Mouse (Mus musculus): ENCODE data around the gene Ncam2. TPM values are rescaled to one million over a fixed set of nuclear protein-coding genes. Genes with fewer than 3 reads are reported as not detected.

Gene Ncam2
- polyA plus RNA-seq, 1 experiment from 2014 or later, result 1.1 TPM

DNA sequence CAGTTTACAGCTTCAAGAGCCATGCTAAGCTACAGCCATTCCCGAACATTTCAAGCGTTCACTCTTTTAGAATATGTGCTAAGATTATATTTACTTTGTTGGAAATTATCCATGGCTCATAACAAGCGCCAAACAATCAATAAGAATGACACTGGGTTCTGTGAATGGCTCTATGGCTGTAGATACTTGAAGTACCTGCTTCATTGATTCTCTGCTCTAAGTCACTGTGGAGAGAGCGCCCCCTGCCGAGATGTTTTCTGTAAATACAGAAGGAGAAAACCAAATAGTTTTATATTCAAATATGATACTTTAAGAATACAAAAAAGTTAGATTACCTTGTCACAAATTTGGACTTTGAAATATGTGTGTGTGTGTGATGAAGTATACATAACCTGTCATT is 83.7 kb downstream of the Ncam2 start:
- no peaks in the 10 kb centered on the region for H3K27me3 ChIP-seq (ENCODE audit: control insufficient read depth, insufficient read depth, low read length)
- no peak overlapping the region for H3K27ac ChIP-seq (ENCODE audit: low read depth, low read length)
- H3K4me3 ChIP-seq (ENCODE audit: low read length), result no peak overlapping the region
- 37% methylated on average over 5 of the region's 5 CpGs for WGBS
- no peak overlapping the region for H3K9ac ChIP-seq (ENCODE audit: low read depth, low read length)
- no peaks in the 10 kb centered on the region for H3K4me1 ChIP-seq (ENCODE audit: control insufficient read depth, insufficient read depth, low read length)
- no peaks in the 10 kb centered on the region for H3K36me3 ChIP-seq (ENCODE audit: control insufficient read depth, insufficient read depth, low read length)
- H3K4me2 ChIP-seq (replicated peaks; ENCODE audit: low read depth, low read length), result no peak overlapping the region
- no peak for ATAC-seq (ENCODE audit: low FRiP score, low TSS enrichment)
- H3K9me3 ChIP-seq (ENCODE audit: control insufficient read depth, low read length), result no peaks in the 10 kb centered on the region

- H3K9ac ChIP-seq (ENCODE audit: low read depth, low read length), result no peak overlapping the region
- H3K4me2 ChIP-seq (replicated peaks; ENCODE audit: low read depth, low read length), result no peak overlapping the region
- no peak overlapping the region for H3K27ac ChIP-seq (ENCODE audit: low read depth, low read length)
- ATAC-seq (ENCODE audit: low FRiP score, low TSS enrichment), result no peak
- no peaks in the 10 kb centered on the region for H3K36me3 ChIP-seq (ENCODE audit: control insufficient read depth, insufficient read depth, low read length)
- no peaks in the 10 kb centered on the region for H3K9me3 ChIP-seq (ENCODE audit: control insufficient read depth, low read length)
- no peak overlapping the region for H3K4me3 ChIP-seq (ENCODE audit: low read length)
- 80% methylated on average over 7 of the region's 7 CpGs for WGBS
- no peaks in the 10 kb centered on the region for H3K4me1 ChIP-seq (ENCODE audit: control insufficient read depth, insufficient read depth, low read length)
- H3K27me3 ChIP-seq (ENCODE audit: control insufficient read depth, insufficient read depth, low read length), result no peaks in the 10 kb centered on the region
These were observed 84.7 kb downstream of the Ncam2 start for GRCm38 (mm10) chr16:81284859-81285837.

- Histone ChIP-seq H3K27ac (ENCODE audit: low read depth, low read length) (no peak overlapping the region), H3K36me3 (ENCODE audit: control insufficient read depth, insufficient read depth, low read length) (no peaks in the 10 kb centered on the region), H3K4me3 (ENCODE audit: low read length) (no peak overlapping the region), H3K27me3 (ENCODE audit: control insufficient read depth, insufficient read depth, low read length) (no peaks in the 10 kb centered on the region), H3K9ac (ENCODE audit: low read depth, low read length) (no peak overlapping the region), H3K4me1 (ENCODE audit: control insufficient read depth, insufficient read depth, low read length) (no peaks in the 10 kb centered on the region), H3K4me2 (replicated peaks; ENCODE audit: low read depth, low read length) (no peak overlapping the region), H3K9me3 (ENCODE audit: control insufficient read depth, low read length) (no peaks in the 10 kb centered on the region)
- no peak for ATAC-seq (ENCODE audit: low FRiP score, low TSS enrichment)
- 96% methylated on average over 2 of the region's 2 CpGs for WGBS
These were observed 85.4 kb downstream of the Ncam2 start for GRCm38 (mm10) chr16:81285882-81286281.

DNA sequence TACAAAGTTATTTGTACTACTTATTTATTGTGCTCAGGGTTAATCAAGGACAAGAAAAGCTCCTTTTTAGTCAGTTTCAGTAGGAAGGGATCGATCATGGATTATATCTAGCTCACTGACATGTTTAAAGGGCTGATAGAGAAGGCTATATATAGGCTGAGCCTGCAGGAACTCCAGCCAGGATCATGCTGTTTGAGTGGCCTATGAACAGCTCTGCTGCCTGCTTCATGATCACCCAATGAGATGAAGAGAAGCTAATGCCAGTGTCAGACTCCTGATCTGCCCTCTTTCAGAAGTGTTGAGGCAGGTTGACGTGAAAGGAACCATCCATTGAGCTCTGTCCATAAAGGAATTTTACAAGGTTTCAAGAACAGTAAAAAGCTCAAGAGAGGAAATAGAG is 103.3 kb downstream of the Ncam2 start:
- no peaks in the 10 kb centered on the region for H3K36me3 ChIP-seq (ENCODE audit: control insufficient read depth, insufficient read depth, low read length)
- no peaks in the 10 kb centered on the region for H3K9me3 ChIP-seq (ENCODE audit: control insufficient read depth, low read length)
- no peak for ATAC-seq (ENCODE audit: low FRiP score, low TSS enrichment)
- no peak overlapping the region for H3K4me2 ChIP-seq (replicated peaks; ENCODE audit: low read depth, low read length)
- H3K27ac ChIP-seq (ENCODE audit: low read depth, low read length), result no peak overlapping the region
- H3K9ac ChIP-seq (ENCODE audit: low read depth, low read length), result no peak overlapping the region
- no peak overlapping the region for H3K4me3 ChIP-seq (ENCODE audit: low read length)
- WGBS, result 76% methylated on average over 2 of the region's 2 CpGs
- H3K4me1 ChIP-seq (ENCODE audit: control insufficient read depth, insufficient read depth, low read length), result no peaks in the 10 kb centered on the region
- no peaks in the 10 kb centered on the region for H3K27me3 ChIP-seq (ENCODE audit: control insufficient read depth, insufficient read depth, low read length)

GRCm38 (mm10) chr16:81309215-81309614 is 108.7 kb downstream of the Ncam2 start:
- ATAC-seq (ENCODE audit: low FRiP score, low TSS enrichment), result no peak
- Histone ChIP-seq H3K27ac (ENCODE audit: low read depth, low read length) (no peak overlapping the region), H3K4me1 (ENCODE audit: control insufficient read depth, insufficient read depth, low read length) (no peaks in the 10 kb centered on the region), H3K9me3 (ENCODE audit: control insufficient read depth, low read length) (no peaks in the 10 kb centered on the region), H3K36me3 (ENCODE audit: control insufficient read depth, insufficient read depth, low read length) (no peaks in the 10 kb centered on the region), H3K4me2 (replicated peaks; ENCODE audit: low read depth, low read length) (no peak overlapping the region), H3K9ac (ENCODE audit: low read depth, low read length) (no peak overlapping the region), H3K4me3 (ENCODE audit: low read length) (no peak overlapping the region), H3K27me3 (ENCODE audit: control insufficient read depth, insufficient read depth, low read length) (no peaks in the 10 kb centered on the region)
- 87% methylated on average over 3 of the region's 3 CpGs for WGBS

DNA sequence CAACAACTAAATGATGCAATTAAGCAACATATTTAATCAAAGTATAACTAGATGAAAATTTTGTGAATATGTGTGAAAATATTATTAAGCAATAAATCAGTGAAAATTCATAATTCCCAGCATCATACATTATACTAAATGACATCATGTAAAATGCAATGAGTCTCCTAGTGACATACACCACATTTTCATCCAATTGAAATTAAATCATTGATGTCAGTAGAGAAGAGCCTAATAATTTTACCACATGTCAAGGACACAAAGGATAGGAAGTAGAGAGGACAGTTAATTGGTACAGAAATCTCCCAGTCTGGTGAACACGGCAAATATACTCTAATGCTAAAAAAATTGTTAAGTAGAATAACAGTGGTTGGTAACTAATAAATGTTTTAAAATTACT is 118.5 kb downstream of the Ncam2 start:
- Histone ChIP-seq H3K4me1 (ENCODE audit: control insufficient read depth, insufficient read depth, low read length) (no peaks in the 10 kb centered on the region), H3K27me3 (ENCODE audit: control insufficient read depth, insufficient read depth, low read length) (no peaks in the 10 kb centered on the region)
- ATAC-seq (ENCODE audit: low FRiP score, low TSS enrichment), result no peak

DNA sequence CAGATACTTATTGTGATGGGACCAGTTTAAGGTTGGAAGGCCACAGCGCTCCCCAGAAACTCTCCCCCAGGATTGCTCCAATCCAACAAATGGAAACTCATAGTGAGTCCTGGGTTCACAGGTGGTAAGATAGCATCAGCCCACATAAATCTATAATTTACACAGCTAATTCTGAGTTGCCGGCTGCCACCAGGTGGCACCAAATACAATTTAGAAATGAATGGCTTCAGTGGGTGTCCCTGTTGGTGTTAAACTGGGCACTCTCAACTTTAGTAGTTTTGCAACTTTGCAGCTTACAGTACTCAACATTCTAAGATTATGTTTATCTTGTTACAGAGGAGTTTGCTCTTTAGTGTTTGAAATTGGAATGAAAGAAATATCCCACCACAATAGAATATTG is 130.0 kb downstream of the Ncam2 start:
- H3K9ac ChIP-seq (ENCODE audit: low read depth, low read length), result no peak overlapping the region
- no peaks in the 10 kb centered on the region for H3K27me3 ChIP-seq (ENCODE audit: control insufficient read depth, insufficient read depth, low read length)
- 27% methylated on average over 2 of the region's 2 CpGs for WGBS
- no peak overlapping the region for H3K4me3 ChIP-seq (ENCODE audit: low read length)
- no peak overlapping the region for H3K27ac ChIP-seq (ENCODE audit: low read depth, low read length)
- H3K4me2 ChIP-seq (replicated peaks; ENCODE audit: low read depth, low read length), result no peak overlapping the region
- ATAC-seq (ENCODE audit: low FRiP score, low TSS enrichment), result no peak
- no peaks in the 10 kb centered on the region for H3K36me3 ChIP-seq (ENCODE audit: control insufficient read depth, insufficient read depth, low read length)
- no peaks in the 10 kb centered on the region for H3K9me3 ChIP-seq (ENCODE audit: control insufficient read depth, low read length)
- no peaks in the 10 kb centered on the region for H3K4me1 ChIP-seq (ENCODE audit: control insufficient read depth, insufficient read depth, low read length)

More for the DNA sequence above, 118.5 kb downstream of the Ncam2 start:
- H3K9me3 ChIP-seq (ENCODE audit: control insufficient read depth, low read length), result no peaks in the 10 kb centered on the region
- no peak overlapping the region for H3K9ac ChIP-seq (ENCODE audit: low read depth, low read length)
- 86% methylated on average over 1 of the region's 1 CpGs for WGBS
- no peak overlapping the region for H3K4me3 ChIP-seq (ENCODE audit: low read length)
- H3K4me2 ChIP-seq (replicated peaks; ENCODE audit: low read depth, low read length), result no peak overlapping the region
- H3K36me3 ChIP-seq (ENCODE audit: control insufficient read depth, insufficient read depth, low read length), result no peaks in the 10 kb centered on the region
- no peak overlapping the region for H3K27ac ChIP-seq (ENCODE audit: low read depth, low read length)

GRCm38 (mm10) chr16:81365901-81366300 is 165.4 kb downstream of the Ncam2 start:
- no peak overlapping the region for H3K27ac ChIP-seq (ENCODE audit: low read depth, low read length)
- no peaks in the 10 kb centered on the region for H3K27me3 ChIP-seq (ENCODE audit: control insufficient read depth, insufficient read depth, low read length)
- ATAC-seq (ENCODE audit: low FRiP score, low TSS enrichment), result no peak
- no peaks in the 10 kb centered on the region for H3K9me3 ChIP-seq (ENCODE audit: control insufficient read depth, low read length)
- no peak overlapping the region for H3K4me2 ChIP-seq (replicated peaks; ENCODE audit: low read depth, low read length)
- 60% methylated on average over 2 of the region's 2 CpGs for WGBS
- no peak overlapping the region for H3K9ac ChIP-seq (ENCODE audit: low read depth, low read length)
- H3K4me1 ChIP-seq (ENCODE audit: control insufficient read depth, insufficient read depth, low read length), result no peaks in the 10 kb centered on the region
- no peaks in the 10 kb centered on the region for H3K36me3 ChIP-seq (ENCODE audit: control insufficient read depth, insufficient read depth, low read length)
- no peak overlapping the region for H3K4me3 ChIP-seq (ENCODE audit: low read length)

DNA sequence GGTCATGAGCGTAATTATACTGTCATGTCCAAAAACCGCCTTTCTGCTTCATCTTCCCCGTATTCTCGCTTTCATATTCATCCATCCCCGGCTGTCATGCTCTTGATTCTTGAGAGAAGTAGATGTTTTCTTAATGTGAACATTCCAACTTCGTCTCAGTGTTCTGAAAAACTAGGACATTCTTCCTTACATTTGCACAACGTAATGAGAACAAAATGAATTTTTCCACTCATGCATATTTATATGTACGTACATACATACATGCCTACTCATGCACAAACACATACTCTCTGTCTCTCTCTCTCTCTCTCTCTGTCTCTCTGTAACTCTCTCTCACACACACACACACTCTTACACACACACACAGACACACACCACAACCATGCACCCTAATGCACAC is 173.7 kb downstream of the Ncam2 start:
- Histone ChIP-seq H3K9ac (ENCODE audit: low read depth, low read length) (no peak overlapping the region), H3K36me3 (ENCODE audit: control insufficient read depth, insufficient read depth, low read length) (no peaks in the 10 kb centered on the region), H3K27ac (ENCODE audit: low read depth, low read length) (no peak overlapping the region), H3K4me3 (ENCODE audit: low read length) (no peak overlapping the region), H3K4me1 (ENCODE audit: control insufficient read depth, insufficient read depth, low read length) (no peaks in the 10 kb centered on the region), H3K27me3 (ENCODE audit: control insufficient read depth, insufficient read depth, low read length) (no peaks in the 10 kb centered on the region), H3K4me2 (replicated peaks; ENCODE audit: low read depth, low read length) (no peak overlapping the region), H3K9me3 (ENCODE audit: control insufficient read depth, low read length) (no peaks in the 10 kb centered on the region)
- ATAC-seq (ENCODE audit: low FRiP score, low TSS enrichment), result no peak
- 92% methylated on average over 8 of the region's 8 CpGs for WGBS

All from kidney, embryonic 14.5 days (tissue).